Mouse (Mus musculus) embryonic facial prominence, embryonic 12.5 days (tissue): ENCODE data around the gene Slc26a5. TPM values are rescaled to one million over a fixed set of nuclear protein-coding genes. Genes with fewer than 3 reads are reported as not detected.

Experiments used
- ATAC-seq: fragments of 200-750 bp; cut with Nextera tagmentation; 2 replicates; pipeline ENCODE4 v1.8.0; 2017; ENCODE audit not compliant: insufficient number of reproducible peaks, insufficient read depth, low FRiP score, low TSS enrichment
- H3K27ac ChIP-seq: fragments of 300-500 bp; sonication (generic); 2 replicates; pipeline ENCODE4 v1.5.1; 2016; ENCODE audit warnings: mild to moderate bottlenecking
- H3K27me3 ChIP-seq: fragments of 300-500 bp; sonication (generic); 2 replicates; pipeline ENCODE4 v1.6.1; 2016; ENCODE audit warnings: mild to moderate bottlenecking, moderate library complexity
- H3K36me3 ChIP-seq: fragments of 300-500 bp; sonication (generic); 2 replicates; pipeline ENCODE4 v1.6.1; 2016; ENCODE audit warnings: mild to moderate bottlenecking
- H3K4me1 ChIP-seq: fragments of 300-500 bp; sonication (generic); 2 replicates; pipeline ENCODE4 v1.6.1; 2016
- H3K4me2 ChIP-seq: fragments of 300-500 bp; sonication (generic); replicated peaks from 2 replicates; pipeline ENCODE4 v1.6.1; 2016; ENCODE audit warnings: mild to moderate bottlenecking, moderate library complexity
- H3K4me3 ChIP-seq: fragments of 300-500 bp; sonication (generic); 2 replicates; pipeline ENCODE4 v1.5.1; 2016; ENCODE audit warnings: mild to moderate bottlenecking
- H3K9ac ChIP-seq: fragments of 300-500 bp; sonication (generic); 2 replicates; pipeline ENCODE4 v1.6.1; 2016; ENCODE audit warnings: mild to moderate bottlenecking, moderate library complexity
- H3K9me3 ChIP-seq: fragments of 300-500 bp; sonication (generic); 2 replicates; pipeline ENCODE4 v1.6.1; 2016; ENCODE audit warnings: mild to moderate bottlenecking, moderate library complexity
- WGBS: fragments of 180-500 bp; shearing (Covaris S2); methylation state at CpG from one replicate; pipeline ENCODE4 v1.1.7; 2016; 5-methylcytosine and 5-hydroxymethylcytosine counted together
- polyA plus RNA-seq: library from polyadenylated mRNA; unstranded; fragments of >200 nt; fragmentation: Nextera tagmentation; extraction: Ambion mirVana; gene quantifications from 2 replicates; pipeline ENCODE4 v1.2.1, GENCODE M21; 2016

Slc26a5 gene
- polyA plus RNA-seq, 1 experiment from 2014 or later = 0.09 TPM

DNA sequence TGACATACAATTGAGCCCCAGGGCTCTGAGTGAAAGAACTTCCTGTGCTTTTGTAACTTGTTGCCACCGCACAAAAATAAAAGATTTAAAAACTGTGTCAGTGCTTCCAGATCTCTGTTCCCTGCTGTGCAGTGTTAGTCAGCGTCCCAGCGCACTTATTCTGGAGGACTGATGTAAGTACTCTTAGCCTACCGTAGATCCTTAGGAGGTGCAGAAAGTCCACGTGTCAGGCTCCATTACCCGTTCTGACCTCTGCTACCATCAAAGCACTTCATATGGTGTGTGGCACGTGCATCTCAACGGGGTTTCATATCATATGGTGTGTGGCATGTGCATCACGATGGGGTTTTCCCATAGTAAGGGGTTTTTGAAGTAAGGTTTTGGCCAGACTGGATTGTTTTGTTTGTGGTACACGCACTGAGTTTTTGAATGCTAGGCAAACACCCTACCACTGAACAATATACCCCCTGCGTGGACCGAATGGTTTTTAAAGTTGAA is 61.7 kb downstream of the Slc26a5 start:
- Histone ChIP-seq H3K4me1 (no peaks in the 10 kb centered on the region), H3K36me3 (peaks cover 46% of the 10 kb centered on the region), H3K4me3 (no peak overlapping the region), H3K27me3 (no peaks in the 10 kb centered on the region), H3K4me2 (no peak overlapping the region), H3K27ac (no peak overlapping the region), H3K9me3 (no peaks in the 10 kb centered on the region), H3K9ac (no peak overlapping the region)
- WGBS = 93% methylated on average over 12 of the region's 12 CpGs
- ATAC-seq = no peak

- Histone ChIP-seq H3K4me2 (no peak overlapping the region), H3K9me3 (no peaks in the 10 kb centered on the region), H3K4me3 (no peak overlapping the region), H3K27ac (no peak overlapping the region), H3K27me3 (no peaks in the 10 kb centered on the region), H3K4me1 (no peaks in the 10 kb centered on the region), H3K36me3 (peaks cover 51% of the 10 kb centered on the region), H3K9ac (no peak overlapping the region)
- ATAC-seq = no peak
- WGBS = 92% methylated on average over 9 of the region's 9 CpGs
Observed at GRCm38 (mm10) chr5:21802907-21803306, 62.5 kb downstream of the Slc26a5 start.

GRCm38 (mm10) chr5:21792166-21792565 is 73.2 kb downstream of the Slc26a5 start:
- no peak overlapping the region for H3K4me2 ChIP-seq
- H3K36me3 ChIP-seq = peaks cover 18% of the 10 kb centered on the region
- peaks cover 12% of the 10 kb centered on the region for H3K4me1 ChIP-seq
- no peak overlapping the region for H3K27ac ChIP-seq
- no peaks in the 10 kb centered on the region for H3K27me3 ChIP-seq
- no peak overlapping the region for H3K4me3 ChIP-seq
- no peak for ATAC-seq
- H3K9me3 ChIP-seq = no peaks in the 10 kb centered on the region
- no peak overlapping the region for H3K9ac ChIP-seq

DNA sequence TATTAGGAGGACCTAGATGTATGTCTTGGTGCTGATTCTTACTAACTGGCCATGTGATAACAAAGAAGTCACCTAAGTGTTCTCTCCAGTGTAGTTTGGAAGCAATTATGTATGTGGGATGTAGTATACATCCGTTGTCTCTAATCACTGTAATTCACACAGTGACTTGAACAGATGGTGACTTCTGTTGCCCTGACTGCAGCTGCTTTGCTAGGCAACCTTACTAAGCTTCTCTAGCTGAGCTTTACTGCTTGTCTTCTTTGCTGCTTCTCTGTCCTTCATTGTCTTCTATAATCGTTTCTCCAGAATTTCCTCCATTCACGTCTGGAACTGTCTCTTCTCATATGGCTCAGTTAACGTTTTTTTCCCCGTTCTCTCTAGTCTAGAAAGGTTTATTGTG is 76.3 kb downstream of the Slc26a5 start:
- no peak for ATAC-seq
- Histone ChIP-seq H3K36me3 (no peaks in the 10 kb centered on the region), H3K4me2 (no peak overlapping the region), H3K27ac (no peak overlapping the region), H3K4me1 (peaks cover 17% of the 10 kb centered on the region), H3K9me3 (no peaks in the 10 kb centered on the region), H3K9ac (no peak overlapping the region), H3K27me3 (no peaks in the 10 kb centered on the region), H3K4me3 (no peak overlapping the region)
- WGBS = 74% methylated on average over 5 of the region's 5 CpGs

- Histone ChIP-seq H3K27ac (no peak overlapping the region; the same call in 1 of the 2 replicates), H3K9me3 (no peaks in the 10 kb centered on the region), H3K4me3 (peak overlapping the region; percentile 96), H3K9ac (peak overlapping the region; percentile 88), H3K4me2 (peak overlapping the region; percentile 65), H3K36me3 (peaks cover 3% of the 10 kb centered on the region; the same call in 1 of the 2 replicates), H3K4me1 (peaks cover 17% of the 10 kb centered on the region), H3K27me3 (no peaks in the 10 kb centered on the region)
- no peak for ATAC-seq
- WGBS = 35% methylated on average over 11 of the region's 11 CpGs
Observed at GRCm38 (mm10) chr5:21787186-21788105, 78.0 kb downstream of the Slc26a5 start.

- Histone ChIP-seq H3K4me2 (peak overlapping the region; percentile 65), H3K4me1 (peaks cover 17% of the 10 kb centered on the region), H3K27me3 (no peaks in the 10 kb centered on the region), H3K9ac (peak overlapping the region; percentile 88), H3K9me3 (no peaks in the 10 kb centered on the region), H3K27ac (peak overlapping the region; percentile 87), H3K36me3 (peaks cover 12% of the 10 kb centered on the region), H3K4me3 (peak overlapping the region; percentile 96)
- ATAC-seq = peak; percentile 81
- 2% methylated on average over 51 of the region's 51 CpGs for WGBS
Observed at GRCm38 (mm10) chr5:21786258-21787185, 78.9 kb downstream of the Slc26a5 start.

DNA sequence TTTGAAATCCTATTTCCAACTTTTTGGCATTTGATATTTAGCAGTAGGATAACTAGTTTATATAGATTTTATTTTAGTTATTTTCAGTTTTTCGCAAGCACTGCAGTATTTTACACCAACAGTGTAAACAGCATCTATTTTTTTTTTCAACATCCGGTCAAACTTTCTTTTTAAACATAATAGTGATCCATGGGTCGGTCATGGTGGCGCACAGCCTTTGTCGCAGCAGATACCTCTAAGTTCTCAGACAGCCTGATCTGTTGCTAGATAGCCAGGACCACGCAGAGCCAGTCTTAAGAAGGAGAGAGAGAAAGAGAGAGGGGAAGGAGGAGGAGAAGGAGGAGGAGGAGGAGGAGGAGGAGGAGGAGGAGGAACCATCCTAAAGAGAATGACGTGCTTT is 79.6 kb downstream of the Slc26a5 start:
- Histone ChIP-seq H3K4me2 (peak overlapping the region; percentile 65), H3K9me3 (no peaks in the 10 kb centered on the region), H3K27me3 (no peaks in the 10 kb centered on the region), H3K36me3 (peaks cover 20% of the 10 kb centered on the region), H3K9ac (no peak overlapping the region), H3K4me3 (no peak overlapping the region), H3K27ac (0 out of 2 replicates have a peak overlapping the region, but pooled peaks have one; percentile 87), H3K4me1 (peaks cover 17% of the 10 kb centered on the region)
- WGBS = 72% methylated on average over 7 of the region's 7 CpGs
- no peak for ATAC-seq

DNA sequence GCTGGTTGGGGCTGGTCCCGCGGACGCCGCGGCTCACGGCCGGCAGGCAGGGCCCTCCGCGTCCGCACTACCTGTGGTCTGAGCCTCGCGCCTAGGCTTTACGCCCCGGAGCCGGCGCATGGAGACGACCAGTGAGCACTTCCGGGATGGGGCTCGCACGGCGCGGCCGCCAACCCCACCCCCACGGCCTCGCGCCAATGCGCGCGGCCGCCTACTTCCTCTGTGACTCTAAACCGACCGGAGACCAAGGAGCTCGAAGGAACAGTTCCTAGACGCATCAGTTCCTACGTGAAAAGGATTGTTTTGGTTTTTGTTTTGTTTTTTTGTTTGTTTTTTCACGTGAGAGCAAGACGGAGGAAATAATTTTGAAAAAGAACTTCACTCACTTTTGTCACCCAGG is 80.4 kb downstream of the Slc26a5 start, which contains the start of the genes Dnajc2 and Psmc2:
Gene Dnajc2 (minus strand): TSS at position 199 of the 400 bp plus-strand sequence.
Gene Psmc2 (plus strand): TSS at position 231 of the 400 bp plus-strand sequence.
- Histone ChIP-seq H3K27ac (peak within 1 kb of the TSS; percentile 87; the same call in 1 of the 2 replicates), H3K9ac (peak within 1 kb of the TSS; percentile 79), H3K4me1 (peaks cover 17% of the 10 kb centered on the region), H3K4me3 (peak within 1 kb of the TSS; percentile 95), H3K36me3 (peaks cover 27% of the 10 kb centered on the region), H3K9me3 (no peaks in the 10 kb centered on the region), H3K4me2 (peak within 1 kb of the TSS; percentile 91), H3K27me3 (no peaks in the 10 kb centered on the region)
- peak; percentile 89 for ATAC-seq
- WGBS = under 1% methylated on average over 37 of the region's 37 CpGs

DNA sequence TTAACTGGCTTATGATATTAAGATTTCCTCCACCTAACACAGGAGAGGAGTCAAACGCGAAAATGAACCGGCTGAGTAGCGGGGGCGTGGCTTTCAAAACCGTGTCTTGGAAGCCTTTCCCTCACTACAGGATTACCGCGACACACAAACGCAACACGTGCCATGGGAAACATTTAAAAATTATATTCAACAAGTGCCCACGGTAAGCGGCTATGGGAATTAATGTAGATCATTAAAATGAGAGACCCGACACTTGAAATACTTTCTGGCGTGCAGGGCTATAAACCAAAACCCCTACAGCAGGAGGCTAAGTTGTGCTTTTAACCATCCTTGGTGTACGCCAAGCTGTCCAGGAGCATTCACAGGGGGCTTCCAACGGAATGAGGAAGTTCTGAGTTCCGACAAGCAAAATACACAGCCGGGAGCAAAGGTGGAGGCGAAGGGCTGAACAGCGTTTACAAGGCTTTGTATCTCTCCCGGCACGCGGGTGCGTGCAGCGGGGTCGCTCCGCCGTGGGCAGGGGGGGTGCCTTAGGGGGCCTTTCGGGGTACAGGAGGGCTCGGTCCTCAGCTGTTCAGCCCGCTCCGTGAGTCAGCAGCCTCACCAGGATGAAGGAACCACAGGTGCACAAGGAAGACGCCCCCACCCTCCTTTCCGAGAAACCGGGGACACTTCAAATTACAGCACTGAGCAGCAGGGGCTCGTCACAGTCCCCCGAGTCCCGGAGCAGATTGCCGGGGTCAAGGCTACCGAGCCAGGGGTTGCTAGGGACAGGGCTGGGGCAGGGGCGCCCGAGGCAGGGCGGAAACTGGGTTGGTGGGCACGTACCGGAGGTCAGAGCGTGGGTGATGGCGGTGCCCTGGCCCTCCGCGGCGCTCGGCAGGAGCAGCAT is 81.0 kb downstream of the Slc26a5 start:
- 0 out of 2 replicates have a peak overlapping the region, but pooled peaks have one; percentile 36 for H3K27ac ChIP-seq
- ATAC-seq = peak; percentile 82
- peak overlapping the region; percentile 79 for H3K9ac ChIP-seq
- WGBS = under 1% methylated on average over 51 of the region's 51 CpGs
- peaks cover 17% of the 10 kb centered on the region for H3K4me1 ChIP-seq
- peak overlapping the region; percentile 91 for H3K4me2 ChIP-seq
- H3K9me3 ChIP-seq = no peaks in the 10 kb centered on the region
- no peaks in the 10 kb centered on the region for H3K27me3 ChIP-seq
- H3K4me3 ChIP-seq = peak overlapping the region; percentile 95
- H3K36me3 ChIP-seq = peaks cover 33% of the 10 kb centered on the region

GRCm38 (mm10) chr5:21776491-21776890 is 88.9 kb downstream of the Slc26a5 start:
- ATAC-seq = no peak
- H3K4me2 ChIP-seq = no peak overlapping the region
- WGBS = 89% methylated on average over 6 of the region's 6 CpGs

More at GRCm38 (mm10) chr5:21776491-21776890, 88.9 kb downstream of the Slc26a5 start:
- Histone ChIP-seq H3K9me3 (no peaks in the 10 kb centered on the region), H3K4me3 (no peak overlapping the region), H3K27me3 (no peaks in the 10 kb centered on the region), H3K4me1 (no peaks in the 10 kb centered on the region), H3K9ac (no peak overlapping the region), H3K36me3 (peaks cover 56% of the 10 kb centered on the region), H3K27ac (no peak overlapping the region)
